In genomic region chr8:47371539-47371938, GRCm38 (mm10) we compare ENCODE assay signal across 9 mouse cellular contexts.
DNase-seq lines count a peak whose midpoint lies in the region; ATAC-seq and TF ChIP-seq lines count a peak whose summit lies in the region.
"Had no signal": no experiment of that assay in that cellular context is flagged by ENCODE, and none has a peak within 500 bp of the region (broad histone marks: within the 10 kb centered on the region; RNA-seq: fewer than 3 reads in every experiment).

No protein-coding gene starts in this region.

- DNase-seq in heart, postnatal 0 days (ENCODE audit: low spot score), result peak; percentile 52
- DNase-seq in heart, adult 8-10 months (ENCODE audit: low spot score), result no peak
- peak; percentile 48 for DNase-seq in CH12.LX (ENCODE audit: extremely low read depth)
- peak; percentile 46 for DNase-seq in embryo, embryonic 9.5 days (ENCODE audit: extremely low spot score)
- no peak for DNase-seq in spleen, adult 12 weeks (ENCODE audit: low spot score)
- no peak for DNase-seq in adrenal gland, postnatal 4 days (ENCODE audit: low spot score in 2 of 2)
- no peak for DNase-seq in left cerebral cortex, postnatal 36 days (ENCODE audit: low spot score in 2 of 2)

- H3K36me3 ChIP-seq in heart, postnatal 0 days (replicated peaks; ENCODE audit: control insufficient read depth, insufficient read depth, low read length), result no peaks in the 10 kb centered on the region
- H3K36me3 ChIP-seq in CH12.LX (replicated peaks in 1 of 2; ENCODE audit: control insufficient read depth in 1 of 2, insufficient read depth in 1 of 2, low read length in 1 of 2), result no peaks in the 10 kb centered on the region
- H3K36me3 ChIP-seq in midbrain, embryonic 12.5 days, result no peaks in the 10 kb centered on the region
- H3K36me3 ChIP-seq: limb, embryonic 15.5 days had no signal

- H3K27ac ChIP-seq in heart, postnatal 0 days (ENCODE audit: low read depth), result no peak overlapping the region
- no peak overlapping the region for H3K27ac ChIP-seq in CH12.LX (ENCODE audit: insufficient read depth, low read depth)
- no peak overlapping the region for H3K27ac ChIP-seq in midbrain, embryonic 12.5 days (replicated peaks)
- H3K27ac ChIP-seq: limb, embryonic 15.5 days had no signal

- H3K9ac ChIP-seq in heart, postnatal 0 days (replicated peaks; ENCODE audit: low read depth, low read length), result no peak overlapping the region
- no peak overlapping the region for H3K9ac ChIP-seq in CH12.LX (ENCODE audit: insufficient read depth, low read depth)
- no peak overlapping the region for H3K9ac ChIP-seq in midbrain, embryonic 12.5 days (replicated peaks)
- H3K9ac ChIP-seq: limb, embryonic 15.5 days had no signal

- peak; percentile 90 for TF ChIP-seq CTCF in heart, postnatal 0 days (IDR thresholded peaks at IDR 0.05; ENCODE audit: low read depth)
- peak; percentile 55 to 86 for TF ChIP-seq CTCF in CH12.LX (conservative IDR thresholded peaks at IDR 0.05 in 1 of 2, IDR thresholded peaks at IDR 0.05 in 1 of 2; ENCODE audit: low read depth in 2 of 2, low read length in 2 of 2)

- no peaks in the 10 kb centered on the region for H3K27me3 ChIP-seq in heart, postnatal 0 days (ENCODE audit: control insufficient read depth, insufficient read depth, low read length)
- H3K27me3 ChIP-seq in CH12.LX (replicated peaks), result no peaks in the 10 kb centered on the region
- H3K27me3 ChIP-seq in midbrain, embryonic 12.5 days, result no peaks in the 10 kb centered on the region; the same call in 1 of the 2 replicates
- H3K27me3 ChIP-seq: limb, embryonic 15.5 days had no signal

- intact Hi-C loops in left cerebral cortex, postnatal 36 days (cut with DNase I), result loop anchor here (5.0 to 10.0 kb wide), 3 partner anchors 84 to 697 kb away; no protein-coding TSS in a partner anchor

- peak; percentile 90 for TF ChIP-seq RAD21 in CH12.LX (IDR thresholded peaks at IDR 0.05; ENCODE audit: low read depth, low read length)

- H3K9me3 ChIP-seq in heart, postnatal 0 days (replicated peaks; ENCODE audit: control insufficient read depth, low read length), result no peaks in the 10 kb centered on the region
- no peaks in the 10 kb centered on the region for H3K9me3 ChIP-seq in CH12.LX (replicated peaks; ENCODE audit: low read length)
- no peaks in the 10 kb centered on the region for H3K9me3 ChIP-seq in midbrain, embryonic 12.5 days

- in situ Hi-C loops in CH12.LX (cut with MboI; ENCODE audit: low pct_ligation_motif_present, low pct_unique_long_range_greater_than_20kb, low sequenced_read_pairs), result loop anchor here (10.0 kb wide), 1 partner anchor 707 kb away; no protein-coding TSS in a partner anchor

- dilution Hi-C loops in CH12.LX (cut with MboI; ENCODE audit: extremely low pct_ligation_motif_present, extremely low pct_unique_long_range_greater_than_20kb, low sequenced_read_pairs), result no loop called here

- ATAC-seq in heart, postnatal 0 days (ENCODE audit: insufficient read depth, low read depth), result no peak
- 0 out of 2 replicates have a peak, but pooled peaks have one; percentile 32 for ATAC-seq in midbrain, embryonic 12.5 days (ENCODE audit: low FRiP score, low read depth)

- H3K4me1 ChIP-seq in heart, postnatal 0 days (ENCODE audit: control insufficient read depth, insufficient read depth), result 0 out of 2 replicates have a peak, but pooled peaks cover 9% of the 10 kb centered on the region
- peaks cover 0 to 18% of the 10 kb centered on the region in 2 experiments; a peak in 2 of 4 replicates for H3K4me1 ChIP-seq in CH12.LX (ENCODE audit: control insufficient read depth in 1 of 2, insufficient read depth in 2 of 2)
- H3K4me1 ChIP-seq in midbrain, embryonic 12.5 days, result peaks cover 13% of the 10 kb centered on the region

- WGBS in heart, postnatal 0 days, result 61% methylated on average over 3 of the region's 3 CpGs
- WGBS in midbrain, embryonic 12.5 days, result 42% methylated on average over 3 of the region's 3 CpGs

- TF ChIP-seq POLR2A in CH12.LX (IDR thresholded peaks at IDR 0.05; ENCODE audit: low read depth, low read length), result no peak

- no peaks in the 10 kb centered on the region for H3K79me2 ChIP-seq in CH12.LX (replicated peaks; ENCODE audit: control insufficient read depth, extremely low read depth, insufficient read depth, poor library complexity, severe bottlenecking)

- TF ChIP-seq EP300 in heart, postnatal 0 days (IDR thresholded peaks at IDR 0.05; ENCODE audit: low read depth), result no peak
- no peak for TF ChIP-seq EP300 in CH12.LX (IDR thresholded peaks at IDR 0.05; ENCODE audit: low read length)

- no peak overlapping the region for H3K4me3 ChIP-seq in heart, postnatal 0 days (ENCODE audit: low read depth, low read length)
- H3K4me3 ChIP-seq in CH12.LX (replicated peaks in 1 of 3; ENCODE audit: low read depth in 2 of 3, low read length in 2 of 3, poor library complexity in 1 of 3), result no peak overlapping the region
- H3K4me3 ChIP-seq in midbrain, embryonic 12.5 days, result no peak overlapping the region
- H3K4me3 ChIP-seq: limb, embryonic 15.5 days had no signal

- H3K4me2 ChIP-seq in heart, postnatal 0 days (ENCODE audit: low read depth, low read length), result no peak overlapping the region
- peak overlapping the region; percentile 30; the same call in 1 of the 2 replicates for H3K4me2 ChIP-seq in CH12.LX (ENCODE audit: insufficient read depth, low read depth, poor library complexity, severe bottlenecking)
- H3K4me2 ChIP-seq in midbrain, embryonic 12.5 days (replicated peaks), result no peak overlapping the region
- H3K4me2 ChIP-seq: limb, embryonic 15.5 days had no signal

TF ChIP-seq in CH12.LX, 34 proteins besides CTCF, POLR2A, EP300 and RAD21:
- TF ChIP-seq TCF12 (IDR thresholded peaks at IDR 0.05; ENCODE audit: low read depth, low read length), result no peak
- 0 out of 2 replicates have a peak, but pooled peaks have one; percentile 64 for TF ChIP-seq MYC (IDR thresholded peaks at IDR 0.05; ENCODE audit: low read depth, low read length)
- peak; percentile 39; the same call in 1 of the 2 replicates for TF ChIP-seq ZNF384 (IDR thresholded peaks at IDR 0.05; ENCODE audit: low read depth, low read length)
- TF ChIP-seq SMC3 (IDR thresholded peaks at IDR 0.05; ENCODE audit: low read depth, low read length), result peak; percentile 76
- no peak for TF ChIP-seq HCFC1 (IDR thresholded peaks at IDR 0.05; ENCODE audit: low read depth, low read length)
- TF ChIP-seq MAX (IDR thresholded peaks at IDR 0.05; ENCODE audit: low read length), result peak; percentile 53; the same call in 1 of the 2 replicates
- TF ChIP-seq JUND (conservative IDR thresholded peaks at IDR 0.05; ENCODE audit: low read depth, low read length), result 0 out of 2 replicates have a peak, but pooled peaks have one; percentile 53
- no peak for TF ChIP-seq KAT2A (IDR thresholded peaks at IDR 0.05; ENCODE audit: insufficient replicate concordance, low read length)
- peak; percentile 46; the same call in 1 of the 2 replicates for TF ChIP-seq ZC3H11A (IDR thresholded peaks at IDR 0.05; ENCODE audit: low read depth, low read length)

Comparison
In these comparisons a context has a peak if more than half of its experiments do, and no peak if none do; other contexts are left out.
1. DNase-seq: peak in heart, postnatal 0 days (single experiment), CH12.LX (single experiment) and embryo, embryonic 9.5 days (single experiment); none in heart, adult 8-10 months (single experiment), spleen, adult 12 weeks (single experiment), adrenal gland, postnatal 4 days (0 of 2) and left cerebral cortex, postnatal 36 days (0 of 2).